Mouse (Mus musculus): ENCODE results near the gene Maml3. TPM values are rescaled to one million over a fixed set of nuclear protein-coding genes. Genes with fewer than 3 reads are reported as not detected.

Maml3 gene
- polyA plus RNA-seq, 1 experiment from 2014 or later = 5.4 TPM

DNA sequence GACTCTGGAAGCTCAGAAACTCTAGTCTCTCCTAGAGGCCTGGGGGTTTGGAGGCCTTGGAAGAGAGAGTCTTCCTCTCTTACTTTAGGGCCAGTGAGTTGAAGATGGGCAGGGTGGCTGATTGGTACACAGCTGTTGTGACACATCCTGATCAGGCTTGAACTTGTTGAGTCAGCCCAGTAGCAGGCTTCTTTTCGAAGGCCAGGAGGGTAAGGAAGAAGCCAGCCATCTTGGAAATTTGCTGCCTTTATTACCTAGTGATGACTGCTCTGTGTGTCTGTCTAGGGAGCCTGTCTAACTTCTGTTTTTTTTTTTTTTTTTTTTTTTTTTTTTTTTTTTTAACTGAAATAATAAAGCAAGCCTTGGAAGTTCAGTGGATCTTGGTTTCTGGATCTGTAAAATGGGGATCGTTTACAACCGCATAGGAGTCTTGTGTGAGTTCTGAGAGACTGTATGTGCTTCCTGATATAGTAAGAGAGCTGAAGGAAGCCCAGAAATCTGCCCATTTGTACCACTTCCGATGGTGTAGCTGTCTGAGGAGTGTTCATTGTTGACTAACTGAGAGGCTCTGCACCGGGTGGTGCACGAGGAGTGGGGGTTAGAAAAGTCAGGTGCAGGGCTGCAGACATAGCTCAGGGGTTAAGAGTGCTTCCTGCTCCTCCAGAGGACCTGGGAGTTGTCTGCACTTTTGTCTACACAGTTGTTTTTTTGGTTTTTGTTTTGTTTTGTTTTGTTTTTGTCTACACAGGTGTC lies 450.4 kb downstream of the Maml3 start:
- no peaks in the 10 kb centered on the region for H3K36me3 ChIP-seq
- no peak overlapping the region for H3K4me2 ChIP-seq
- ATAC-seq (ENCODE audit: insufficient number of reproducible peaks, insufficient read depth, low FRiP score, low TSS enrichment, low read depth) = no peak
- H3K4me3 ChIP-seq (replicated peaks) = no peak overlapping the region
- 80% methylated on average over 6 of the region's 6 CpGs for WGBS
- peaks cover 16% of the 10 kb centered on the region for H3K4me1 ChIP-seq (replicated peaks)
- H3K9me3 ChIP-seq = no peaks in the 10 kb centered on the region
- no peaks in the 10 kb centered on the region for H3K27me3 ChIP-seq
- H3K9ac ChIP-seq (replicated peaks) = no peak overlapping the region
- H3K27ac ChIP-seq = peak overlapping the region; percentile 12; the same call in 1 of the 2 replicates

DNA sequence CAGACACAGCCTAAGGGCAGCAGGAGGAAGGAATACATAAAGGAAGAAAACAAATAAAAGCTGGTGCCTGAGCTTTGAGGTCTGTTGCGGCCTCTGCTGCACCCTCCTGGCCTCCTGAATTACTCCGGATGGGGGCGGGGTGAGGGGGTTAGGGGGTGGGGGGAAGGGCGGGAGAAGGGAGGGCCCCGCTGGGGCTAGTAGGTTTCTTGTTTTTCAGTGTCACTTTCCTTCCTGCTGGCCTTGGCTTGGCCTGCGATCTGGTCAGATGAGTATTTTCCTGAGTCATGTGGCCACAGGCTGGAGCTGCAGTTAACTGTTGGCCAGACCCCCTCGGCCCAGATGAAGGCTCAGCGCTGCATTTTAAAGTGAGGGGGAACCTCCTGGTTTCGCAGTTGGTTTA lies 452.2 kb downstream of the Maml3 start:
- ATAC-seq (ENCODE audit: insufficient number of reproducible peaks, insufficient read depth, low FRiP score, low TSS enrichment, low read depth) = peak; percentile 68
- no peaks in the 10 kb centered on the region for H3K9me3 ChIP-seq
- H3K9ac ChIP-seq (replicated peaks) = peak overlapping the region; percentile 45
- no peaks in the 10 kb centered on the region for H3K27me3 ChIP-seq
- peak overlapping the region; percentile 22 for H3K4me3 ChIP-seq (replicated peaks)
- WGBS = under 1% methylated on average over 9 of the region's 9 CpGs
- no peaks in the 10 kb centered on the region for H3K36me3 ChIP-seq
- H3K4me1 ChIP-seq (replicated peaks) = peaks cover 21% of the 10 kb centered on the region
- peak overlapping the region; percentile 54 for H3K4me2 ChIP-seq
- peak overlapping the region; percentile 87 for H3K27ac ChIP-seq

DNA sequence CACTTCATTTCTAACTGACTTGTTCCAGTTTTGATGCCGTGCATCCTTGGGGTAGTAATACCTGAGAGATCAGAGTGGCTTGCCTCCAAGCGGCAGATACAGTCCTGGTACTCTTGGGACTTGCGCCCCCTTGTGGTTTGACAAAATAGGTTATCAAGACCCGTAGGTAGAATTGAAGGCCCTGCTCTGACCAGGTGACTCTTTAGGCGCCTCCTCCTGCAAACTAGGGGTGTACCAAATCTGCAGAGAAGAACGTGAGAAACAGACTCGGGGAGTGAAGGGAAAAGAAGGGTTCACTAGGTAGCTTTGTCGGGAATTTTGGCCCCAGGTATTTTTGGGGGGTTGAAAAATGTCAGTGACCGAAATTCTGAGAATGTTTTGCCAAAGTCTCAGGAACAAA lies 452.6 kb downstream of the Maml3 start:
- Histone ChIP-seq H3K27ac (peak overlapping the region; percentile 87), H3K4me1 (replicated peaks) (peaks cover 21% of the 10 kb centered on the region), H3K36me3 (no peaks in the 10 kb centered on the region), H3K4me3 (replicated peaks) (peak overlapping the region; percentile 22), H3K9ac (replicated peaks) (peak overlapping the region; percentile 45; the same call in 1 of the 2 replicates), H3K9me3 (no peaks in the 10 kb centered on the region), H3K27me3 (no peaks in the 10 kb centered on the region), H3K4me2 (peak overlapping the region; percentile 54)
- 2% methylated on average over 9 of the region's 9 CpGs for WGBS
- ATAC-seq (ENCODE audit: insufficient number of reproducible peaks, insufficient read depth, low FRiP score, low TSS enrichment, low read depth) = peak; percentile 40; the same call in 1 of the 2 replicates

DNA sequence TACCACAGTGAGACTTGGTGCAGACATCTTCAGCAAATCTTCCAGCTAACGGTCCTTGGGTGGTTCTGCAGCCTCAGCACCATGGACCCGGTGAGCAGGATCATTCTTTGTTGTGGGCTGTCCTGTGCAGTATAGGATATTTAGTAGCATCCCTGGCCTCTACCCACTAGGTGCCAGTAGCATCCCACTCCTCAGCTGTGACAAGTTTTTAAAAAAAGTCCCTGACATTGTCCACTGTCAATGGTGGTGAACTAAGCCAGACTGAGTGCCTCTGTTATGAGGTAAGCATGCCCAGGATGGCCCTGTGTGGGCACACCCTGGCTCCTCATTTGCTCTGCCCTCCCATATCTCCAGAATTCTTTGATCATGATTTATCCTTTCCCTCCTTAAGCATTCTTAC lies 453.7 kb downstream of the Maml3 start:
- WGBS = 78% methylated on average over 2 of the region's 2 CpGs
- Histone ChIP-seq H3K4me3 (replicated peaks) (no peak overlapping the region), H3K27me3 (no peaks in the 10 kb centered on the region), H3K27ac (no peak overlapping the region), H3K36me3 (no peaks in the 10 kb centered on the region), H3K9ac (replicated peaks) (no peak overlapping the region), H3K4me1 (replicated peaks) (peaks cover 21% of the 10 kb centered on the region), H3K4me2 (no peak overlapping the region), H3K9me3 (no peaks in the 10 kb centered on the region)
- no peak for ATAC-seq (ENCODE audit: insufficient number of reproducible peaks, insufficient read depth, low FRiP score, low TSS enrichment, low read depth)

DNA sequence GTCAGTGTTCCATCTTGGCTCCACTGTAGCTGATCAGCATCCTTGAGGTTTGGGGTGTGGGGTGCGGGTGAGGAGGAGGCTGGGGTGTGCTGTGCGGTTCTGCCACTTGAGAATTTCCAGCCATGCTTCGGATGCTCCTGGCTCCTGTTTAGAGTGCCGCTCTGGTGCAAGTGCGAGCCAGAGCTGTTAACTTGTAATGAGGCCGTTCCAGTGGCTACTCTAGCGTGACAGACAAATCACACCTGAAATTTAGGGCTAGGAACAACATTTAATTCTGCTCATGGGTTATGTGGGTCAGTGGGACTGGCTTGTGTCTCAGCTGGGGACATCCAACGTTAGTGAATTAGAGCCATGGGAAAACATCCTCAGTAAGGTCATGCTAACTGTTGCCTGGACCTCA lies 454.9 kb downstream of the Maml3 start:
- Histone ChIP-seq H3K9me3 (no peaks in the 10 kb centered on the region), H3K4me1 (replicated peaks) (peaks cover 21% of the 10 kb centered on the region), H3K9ac (replicated peaks) (no peak overlapping the region), H3K4me2 (no peak overlapping the region), H3K27ac (no peak overlapping the region), H3K27me3 (no peaks in the 10 kb centered on the region), H3K36me3 (no peaks in the 10 kb centered on the region), H3K4me3 (replicated peaks) (no peak overlapping the region)
- WGBS = 72% methylated on average over 8 of the region's 8 CpGs
- no peak for ATAC-seq (ENCODE audit: insufficient number of reproducible peaks, insufficient read depth, low FRiP score, low TSS enrichment, low read depth)

DNA sequence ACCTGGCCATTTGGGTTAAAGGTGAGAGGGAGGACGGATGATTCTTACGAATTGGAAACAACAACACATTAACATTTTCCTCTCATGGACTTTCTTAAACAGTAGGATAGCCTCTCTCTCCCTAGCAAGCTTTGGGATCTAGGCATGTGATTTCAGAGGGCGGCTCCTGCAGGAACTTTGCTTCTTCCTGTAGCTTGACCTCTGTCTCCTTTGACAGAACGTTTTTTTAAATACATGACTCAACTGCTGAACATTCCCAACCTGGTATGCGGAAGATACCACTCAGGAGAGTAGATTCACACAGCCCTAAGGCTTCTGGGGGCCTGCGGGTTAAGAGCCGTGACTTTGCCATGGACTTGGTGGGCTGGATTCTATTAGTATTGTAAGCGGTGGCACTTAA lies 455.4 kb downstream of the Maml3 start:
- WGBS = 86% methylated on average over 8 of the region's 8 CpGs
- H3K36me3 ChIP-seq = no peaks in the 10 kb centered on the region
- no peak overlapping the region for H3K4me2 ChIP-seq
- no peaks in the 10 kb centered on the region for H3K9me3 ChIP-seq
- H3K4me1 ChIP-seq (replicated peaks) = peaks cover 21% of the 10 kb centered on the region
- ATAC-seq (ENCODE audit: insufficient number of reproducible peaks, insufficient read depth, low FRiP score, low TSS enrichment, low read depth) = no peak
- H3K4me3 ChIP-seq (replicated peaks) = no peak overlapping the region
- no peak overlapping the region for H3K9ac ChIP-seq (replicated peaks)
- no peaks in the 10 kb centered on the region for H3K27me3 ChIP-seq
- no peak overlapping the region for H3K27ac ChIP-seq

DNA sequence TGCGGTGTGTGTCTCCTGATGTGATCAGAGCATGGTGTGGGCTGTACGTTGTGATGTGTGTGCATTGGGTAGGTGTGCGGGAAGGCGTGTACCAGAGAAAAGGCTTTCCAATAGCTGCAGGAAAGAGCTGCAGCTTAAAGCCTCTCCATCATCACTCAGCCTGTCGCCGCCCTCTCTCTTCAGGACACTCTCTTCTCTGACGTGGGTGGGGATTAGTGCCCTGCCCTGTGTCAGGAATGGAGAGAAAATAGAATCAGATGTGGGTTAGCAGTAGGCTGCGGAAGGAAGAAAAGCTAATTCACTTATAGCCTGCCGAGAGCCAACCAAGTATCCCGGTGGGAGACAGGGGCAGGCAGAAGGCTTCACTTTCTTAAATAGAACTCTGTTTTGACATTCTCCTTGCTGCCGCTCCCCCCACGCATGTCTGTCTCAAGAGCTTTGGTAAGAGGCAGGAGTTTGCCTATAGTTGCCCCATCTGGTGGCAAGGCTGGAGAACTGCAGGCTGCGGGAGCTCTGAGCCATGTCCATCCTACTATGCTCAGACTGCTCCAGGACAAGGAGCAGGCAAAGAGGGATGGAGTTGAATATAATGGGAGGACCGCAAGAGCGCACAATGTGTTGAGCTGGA lies 456.7 kb downstream of the Maml3 start:
- H3K4me3 ChIP-seq (replicated peaks) = no peak overlapping the region

DNA sequence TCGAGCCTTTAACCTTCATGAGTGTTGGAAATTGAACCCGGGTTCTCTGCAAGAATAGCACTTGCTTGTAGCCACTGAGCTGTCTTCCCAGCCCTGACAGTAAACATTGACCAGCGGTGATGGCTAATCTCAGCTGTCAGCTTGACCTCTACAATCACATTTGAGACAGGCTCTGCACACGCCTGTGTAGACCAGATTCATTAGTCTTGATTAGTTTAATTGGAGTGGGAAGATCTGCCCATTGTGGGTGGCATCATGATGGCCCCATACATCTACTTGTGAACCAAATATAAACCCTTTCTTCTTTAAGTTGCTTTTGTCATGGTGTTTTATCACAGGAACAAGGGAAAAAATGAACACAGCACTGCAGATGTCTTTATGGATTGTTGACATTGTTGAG lies 457.5 kb downstream of the Maml3 start:
- no peak overlapping the region for H3K4me3 ChIP-seq (replicated peaks)
- no peaks in the 10 kb centered on the region for H3K36me3 ChIP-seq
- H3K27me3 ChIP-seq = no peaks in the 10 kb centered on the region
- H3K9ac ChIP-seq (replicated peaks) = no peak overlapping the region
- H3K4me1 ChIP-seq (replicated peaks) = peaks cover 11% of the 10 kb centered on the region
- ATAC-seq (ENCODE audit: insufficient number of reproducible peaks, insufficient read depth, low FRiP score, low TSS enrichment, low read depth) = no peak
- no peak overlapping the region for H3K27ac ChIP-seq
- H3K9me3 ChIP-seq = no peaks in the 10 kb centered on the region
- 78% methylated on average over 4 of the region's 4 CpGs for WGBS
- H3K4me2 ChIP-seq = no peak overlapping the region

More for the DNA sequence above, 456.7 kb downstream of the Maml3 start:
- H3K36me3 ChIP-seq = no peaks in the 10 kb centered on the region
- no peak overlapping the region for H3K9ac ChIP-seq (replicated peaks)
- peak overlapping the region; percentile 37 for H3K4me2 ChIP-seq
- whole genome bisulfite sequencing = 42% methylated on average over 15 of the region's 15 CpGs
- H3K27ac ChIP-seq = no peak overlapping the region
- no peaks in the 10 kb centered on the region for H3K9me3 ChIP-seq
- no peaks in the 10 kb centered on the region for H3K27me3 ChIP-seq
- ATAC-seq (ENCODE audit: insufficient number of reproducible peaks, insufficient read depth, low FRiP score, low TSS enrichment, low read depth) = no peak; the same call in 1 of the 2 replicates
- H3K4me1 ChIP-seq (replicated peaks) = peaks cover 19% of the 10 kb centered on the region

DNA sequence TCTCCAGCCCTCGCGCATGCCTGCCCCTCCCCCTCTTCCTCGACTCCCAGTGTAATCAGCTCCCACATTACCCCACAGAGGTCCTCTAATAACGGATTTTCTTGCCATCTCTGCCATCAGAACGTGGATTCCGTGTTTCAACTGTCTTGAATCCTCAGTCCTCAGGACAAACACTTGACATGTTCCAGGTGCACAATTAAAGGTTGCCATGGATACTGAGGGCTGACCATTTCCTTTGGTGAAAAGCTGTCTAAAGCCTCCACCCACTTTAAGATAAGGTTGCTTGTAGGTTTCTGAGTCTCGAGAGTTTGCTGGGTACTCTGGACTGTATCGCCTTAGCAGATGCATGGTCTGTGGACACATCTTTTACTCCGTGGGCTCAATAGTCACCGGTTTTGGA lies 458.6 kb downstream of the Maml3 start:
- H3K27ac ChIP-seq = no peak overlapping the region
- H3K4me1 ChIP-seq (replicated peaks) = peaks cover 5% of the 10 kb centered on the region
- H3K4me2 ChIP-seq = no peak overlapping the region
- H3K36me3 ChIP-seq = no peaks in the 10 kb centered on the region
- H3K9me3 ChIP-seq = no peaks in the 10 kb centered on the region
- ATAC-seq (ENCODE audit: insufficient number of reproducible peaks, insufficient read depth, low FRiP score, low TSS enrichment, low read depth) = no peak
- 58% methylated on average over 10 of the region's 10 CpGs for WGBS
- no peak overlapping the region for H3K4me3 ChIP-seq (replicated peaks)
- no peak overlapping the region for H3K9ac ChIP-seq (replicated peaks)
- no peaks in the 10 kb centered on the region for H3K27me3 ChIP-seq

DNA sequence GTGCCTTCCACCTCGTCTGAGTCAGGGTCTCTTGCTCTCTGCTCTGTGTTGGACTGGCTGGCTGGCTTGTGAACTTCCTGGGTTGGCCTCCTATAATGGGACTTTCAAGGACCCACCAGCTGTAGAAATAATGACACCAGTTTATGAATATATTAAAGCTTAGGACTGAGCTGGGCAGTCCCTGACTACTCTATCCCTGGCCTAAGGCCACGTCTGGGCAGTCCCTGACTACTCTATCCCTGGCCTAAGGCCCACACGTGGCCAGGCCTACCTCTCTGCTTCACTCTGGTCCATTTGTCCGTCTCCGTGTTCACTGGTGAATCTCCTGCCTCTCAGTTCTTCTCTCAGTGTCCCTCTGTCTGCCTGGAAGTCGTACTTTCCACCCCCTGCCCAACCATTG lies 459.4 kb downstream of the Maml3 start:
- Histone ChIP-seq H3K36me3 (no peaks in the 10 kb centered on the region), H3K4me3 (replicated peaks) (no peak overlapping the region), H3K27ac (no peak overlapping the region), H3K27me3 (no peaks in the 10 kb centered on the region), H3K4me2 (no peak overlapping the region), H3K4me1 (replicated peaks) (peaks cover 5% of the 10 kb centered on the region), H3K9me3 (no peaks in the 10 kb centered on the region), H3K9ac (replicated peaks) (no peak overlapping the region)
- WGBS = 86% methylated on average over 6 of the region's 6 CpGs
- no peak for ATAC-seq (ENCODE audit: insufficient number of reproducible peaks, insufficient read depth, low FRiP score, low TSS enrichment, low read depth)

DNA sequence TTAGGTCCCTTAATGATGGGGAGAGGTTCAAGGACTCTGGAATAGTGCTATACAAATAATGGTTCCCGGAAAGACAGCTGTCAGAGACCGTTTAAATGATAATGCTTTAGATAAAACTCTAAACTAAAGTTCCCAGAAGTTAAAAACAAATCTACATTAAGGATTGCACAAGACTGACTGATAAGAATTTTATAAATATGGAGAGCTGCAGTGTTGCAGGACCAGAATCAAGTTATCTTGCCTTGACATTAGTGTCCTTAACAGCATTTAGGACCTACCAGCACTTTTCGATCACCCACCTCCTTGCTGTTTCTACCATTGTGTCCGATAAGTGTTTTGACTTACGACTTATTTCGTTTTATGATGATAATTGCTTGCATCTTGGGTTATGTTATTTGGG lies 466.6 kb downstream of the Maml3 start:
- no peak overlapping the region for H3K4me2 ChIP-seq
- H3K9ac ChIP-seq (replicated peaks) = no peak overlapping the region
- peaks cover 3% of the 10 kb centered on the region for H3K9me3 ChIP-seq
- H3K27me3 ChIP-seq = no peaks in the 10 kb centered on the region
- H3K27ac ChIP-seq = no peak overlapping the region
- no peak for ATAC-seq (ENCODE audit: insufficient number of reproducible peaks, insufficient read depth, low FRiP score, low TSS enrichment, low read depth)
- 95% methylated on average over 6 of the region's 6 CpGs for WGBS
- H3K36me3 ChIP-seq = no peaks in the 10 kb centered on the region
- H3K4me3 ChIP-seq (replicated peaks) = no peak overlapping the region
- 0 out of 2 replicates have a peak, but pooled peaks cover 7% of the 10 kb centered on the region for H3K4me1 ChIP-seq (replicated peaks)

Measured in limb, embryonic 12.5 days (tissue).